Mouse (Mus musculus): Measurements from ENCODE around the gene Dppa2. TPM values are rescaled to one million over a fixed set of nuclear protein-coding genes. Genes with fewer than 3 reads are reported as not detected.

The Dppa2 gene
- not detected in 2 replicates for polyA plus RNA-seq (2015; fragmentation: Nextera tagmentation; extraction: Ambion mirVana)

GRCm38 (mm10) chr16:48303509-48303908 is at the start of gene Dppa2:
Dppa2 (plus strand) TSS chr16:48303908.
- Histone ChIP-seq H3K4me2 (no peak within 1 kb of the TSS), H3K4me1 (replicated peaks) (no peaks in the 10 kb centered on the region), H3K9ac (no peak within 1 kb of the TSS), H3K27me3 (no peaks in the 10 kb centered on the region), H3K9me3 (no peaks in the 10 kb centered on the region), H3K27ac (replicated peaks) (no peak within 1 kb of the TSS), H3K4me3 (no peak within 1 kb of the TSS), H3K36me3 (no peaks in the 10 kb centered on the region)
- no peak for ATAC-seq (ENCODE audit: low read depth)
- 78% methylated on average over 7 of the region's 7 CpGs for WGBS

DNA sequence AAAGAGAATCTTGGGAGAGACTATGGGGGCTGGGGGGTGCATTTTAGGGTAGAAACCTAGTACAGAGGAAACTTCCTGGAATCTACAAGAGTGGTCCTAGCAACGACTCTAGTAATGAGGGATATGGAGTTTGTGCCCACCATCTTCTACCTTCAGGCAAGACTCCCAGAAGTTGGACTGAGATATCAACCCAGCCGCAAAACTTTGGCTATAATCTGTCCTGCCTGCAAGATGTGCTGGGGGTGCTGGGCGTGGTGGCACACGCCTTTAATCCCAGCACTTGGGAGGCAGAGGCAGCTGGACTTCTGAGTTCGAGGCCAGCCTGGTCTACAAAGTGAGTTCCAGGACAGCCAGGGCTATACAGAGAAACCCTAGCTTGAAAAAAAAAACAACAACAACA is 49.1 kb upstream of the Dppa2 start:
- Histone ChIP-seq H3K4me1 (replicated peaks) (no peaks in the 10 kb centered on the region), H3K4me2 (no peak overlapping the region), H3K36me3 (no peaks in the 10 kb centered on the region), H3K9ac (no peak overlapping the region), H3K27ac (replicated peaks) (no peak overlapping the region), H3K27me3 (no peaks in the 10 kb centered on the region), H3K4me3 (no peak overlapping the region), H3K9me3 (no peaks in the 10 kb centered on the region)
- 89% methylated on average over 5 of the region's 5 CpGs for WGBS
- no peak for ATAC-seq (ENCODE audit: low read depth)

- H3K27ac ChIP-seq (replicated peaks): no peak overlapping the region
- no peak overlapping the region for H3K4me2 ChIP-seq
- H3K9me3 ChIP-seq: no peaks in the 10 kb centered on the region
- no peaks in the 10 kb centered on the region for H3K4me1 ChIP-seq (replicated peaks)
- H3K4me3 ChIP-seq: no peak overlapping the region
- no peaks in the 10 kb centered on the region for H3K27me3 ChIP-seq
- 91% methylated on average over 4 of the region's 4 CpGs for WGBS
- no peaks in the 10 kb centered on the region for H3K36me3 ChIP-seq
- no peak overlapping the region for H3K9ac ChIP-seq
- no peak for ATAC-seq (ENCODE audit: low read depth)
Measured at GRCm38 (mm10) chr16:48259519-48259918, 44.2 kb upstream of the Dppa2 start.

DNA sequence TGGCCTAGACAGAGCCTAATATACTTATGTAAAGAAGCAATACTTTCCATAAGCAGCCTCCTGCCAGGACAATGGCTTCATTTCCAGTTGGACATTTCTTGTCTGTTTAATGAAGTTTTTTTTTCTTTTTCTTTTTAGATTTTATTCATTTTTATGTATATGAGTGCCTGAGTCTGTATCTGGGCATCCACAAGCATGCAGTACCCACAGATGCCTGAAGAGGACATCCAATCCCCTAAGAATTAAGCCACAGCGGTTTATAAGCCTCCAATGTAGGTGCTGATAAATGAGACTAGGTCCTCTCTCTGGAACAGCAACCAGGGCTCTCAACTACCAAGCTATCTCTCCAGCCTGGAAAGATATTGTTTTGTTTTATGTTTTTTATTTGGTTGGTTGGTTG is 40.8 kb upstream of the Dppa2 start:
- H3K27me3 ChIP-seq: no peaks in the 10 kb centered on the region
- ATAC-seq (ENCODE audit: low read depth): no peak

GRCm38 (mm10) chr16:48265856-48266255 is 37.9 kb upstream of the Dppa2 start:
- H3K9ac ChIP-seq: no peak overlapping the region
- H3K27me3 ChIP-seq: no peaks in the 10 kb centered on the region
- no peak overlapping the region for H3K4me3 ChIP-seq
- no peaks in the 10 kb centered on the region for H3K36me3 ChIP-seq
- H3K4me1 ChIP-seq (replicated peaks): no peaks in the 10 kb centered on the region
- ATAC-seq (ENCODE audit: low read depth): no peak
- no peak overlapping the region for H3K27ac ChIP-seq (replicated peaks)
- WGBS: 88% methylated on average over 4 of the region's 4 CpGs
- no peak overlapping the region for H3K4me2 ChIP-seq
- no peaks in the 10 kb centered on the region for H3K9me3 ChIP-seq

More for the DNA sequence above, 40.8 kb upstream of the Dppa2 start:
- Histone ChIP-seq H3K36me3 (no peaks in the 10 kb centered on the region), H3K4me1 (replicated peaks) (no peaks in the 10 kb centered on the region), H3K4me3 (no peak overlapping the region), H3K27ac (replicated peaks) (no peak overlapping the region), H3K9me3 (no peaks in the 10 kb centered on the region), H3K4me2 (no peak overlapping the region), H3K9ac (no peak overlapping the region)
- WGBS: 77% methylated on average over 1 of the region's 1 CpGs

- Histone ChIP-seq H3K27ac (replicated peaks) (no peak overlapping the region), H3K9me3 (no peaks in the 10 kb centered on the region), H3K36me3 (no peaks in the 10 kb centered on the region), H3K27me3 (no peaks in the 10 kb centered on the region), H3K4me2 (no peak overlapping the region), H3K4me1 (replicated peaks) (no peaks in the 10 kb centered on the region), H3K4me3 (no peak overlapping the region), H3K9ac (no peak overlapping the region)
- ATAC-seq (ENCODE audit: low read depth): no peak
- WGBS: 85% methylated on average over 4 of the region's 4 CpGs
Measured at GRCm38 (mm10) chr16:48276940-48277339, 26.8 kb upstream of the Dppa2 start.

DNA sequence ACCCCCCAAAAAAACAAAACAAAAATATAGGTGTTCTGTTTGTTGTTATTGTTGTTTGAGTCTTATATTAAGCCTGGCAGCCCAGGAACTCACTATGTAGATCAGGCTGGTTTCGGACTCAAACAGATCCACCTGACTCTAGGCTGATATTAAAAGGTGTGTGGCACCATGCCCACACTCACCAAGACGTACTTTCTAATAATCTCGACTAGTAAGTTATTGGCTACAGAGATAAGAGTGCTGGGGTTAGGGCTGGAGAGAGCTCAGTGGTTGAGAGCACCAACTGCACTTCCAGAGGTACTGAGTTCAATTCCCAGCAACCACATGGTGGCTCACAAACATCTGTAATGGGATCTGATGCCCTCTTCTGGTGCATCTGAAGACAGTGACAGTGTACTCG is 22.8 kb upstream of the Dppa2 start:
- 95% methylated on average over 4 of the region's 4 CpGs for WGBS
- no peaks in the 10 kb centered on the region for H3K9me3 ChIP-seq
- no peaks in the 10 kb centered on the region for H3K4me1 ChIP-seq (replicated peaks)
- ATAC-seq (ENCODE audit: low read depth): no peak
- H3K36me3 ChIP-seq: no peaks in the 10 kb centered on the region
- no peak overlapping the region for H3K27ac ChIP-seq (replicated peaks)
- H3K9ac ChIP-seq: no peak overlapping the region
- no peak overlapping the region for H3K4me2 ChIP-seq
- no peak overlapping the region for H3K4me3 ChIP-seq
- no peaks in the 10 kb centered on the region for H3K27me3 ChIP-seq

- Histone ChIP-seq H3K4me1 (replicated peaks) (no peaks in the 10 kb centered on the region), H3K9me3 (no peaks in the 10 kb centered on the region), H3K27me3 (no peaks in the 10 kb centered on the region), H3K36me3 (no peaks in the 10 kb centered on the region), H3K4me3 (no peak overlapping the region), H3K4me2 (no peak overlapping the region), H3K27ac (replicated peaks) (no peak overlapping the region), H3K9ac (no peak overlapping the region)
- 64% methylated on average over 1 of the region's 1 CpGs for WGBS
- no peak for ATAC-seq (ENCODE audit: low read depth)
Measured at GRCm38 (mm10) chr16:48282801-48283200, 20.9 kb upstream of the Dppa2 start.

- Histone ChIP-seq H3K9me3 (no peaks in the 10 kb centered on the region), H3K27me3 (no peaks in the 10 kb centered on the region), H3K9ac (no peak within 1 kb of the TSS), H3K36me3 (no peaks in the 10 kb centered on the region), H3K4me3 (no peak within 1 kb of the TSS), H3K4me1 (replicated peaks) (no peaks in the 10 kb centered on the region), H3K4me2 (no peak within 1 kb of the TSS), H3K27ac (replicated peaks) (no peak within 1 kb of the TSS)
- 80% methylated on average over 4 of the region's 4 CpGs for WGBS
- ATAC-seq (ENCODE audit: low read depth): no peak
Measured at GRCm38 (mm10) chr16:48283517-48283916, 20.2 kb upstream of the Dppa2 start, which contains the start of gene Dppa4. Dppa4 (plus strand) TSS chr16:48283733.

DNA sequence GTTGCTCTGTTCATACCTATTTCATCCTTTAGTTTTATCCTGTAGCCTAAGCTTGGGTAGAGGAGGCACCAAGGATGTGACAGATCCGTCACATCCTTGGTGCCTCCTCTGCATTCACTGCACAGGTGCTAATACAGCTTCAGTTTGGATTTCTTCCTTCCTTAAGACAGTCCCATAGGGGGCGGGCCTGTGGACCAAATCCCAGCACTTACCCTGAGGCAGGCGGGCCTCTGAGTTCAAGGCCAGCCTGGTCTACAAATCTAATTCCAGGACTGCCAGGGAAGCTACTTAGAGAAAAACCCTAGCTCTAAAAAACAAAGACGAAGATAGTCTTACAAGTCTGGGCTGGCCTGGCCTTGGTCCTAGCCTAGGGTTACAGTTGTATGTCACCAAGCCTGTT is 18.2 kb upstream of the Dppa2 start:
- H3K4me2 ChIP-seq: no peak overlapping the region
- H3K4me3 ChIP-seq: no peak overlapping the region
- no peak for ATAC-seq (ENCODE audit: low read depth)
- H3K4me1 ChIP-seq (replicated peaks): no peaks in the 10 kb centered on the region
- H3K36me3 ChIP-seq: no peaks in the 10 kb centered on the region
- no peak overlapping the region for H3K9ac ChIP-seq
- 93% methylated on average over 4 of the region's 4 CpGs for WGBS
- no peaks in the 10 kb centered on the region for H3K9me3 ChIP-seq
- no peak overlapping the region for H3K27ac ChIP-seq (replicated peaks)
- no peaks in the 10 kb centered on the region for H3K27me3 ChIP-seq

DNA sequence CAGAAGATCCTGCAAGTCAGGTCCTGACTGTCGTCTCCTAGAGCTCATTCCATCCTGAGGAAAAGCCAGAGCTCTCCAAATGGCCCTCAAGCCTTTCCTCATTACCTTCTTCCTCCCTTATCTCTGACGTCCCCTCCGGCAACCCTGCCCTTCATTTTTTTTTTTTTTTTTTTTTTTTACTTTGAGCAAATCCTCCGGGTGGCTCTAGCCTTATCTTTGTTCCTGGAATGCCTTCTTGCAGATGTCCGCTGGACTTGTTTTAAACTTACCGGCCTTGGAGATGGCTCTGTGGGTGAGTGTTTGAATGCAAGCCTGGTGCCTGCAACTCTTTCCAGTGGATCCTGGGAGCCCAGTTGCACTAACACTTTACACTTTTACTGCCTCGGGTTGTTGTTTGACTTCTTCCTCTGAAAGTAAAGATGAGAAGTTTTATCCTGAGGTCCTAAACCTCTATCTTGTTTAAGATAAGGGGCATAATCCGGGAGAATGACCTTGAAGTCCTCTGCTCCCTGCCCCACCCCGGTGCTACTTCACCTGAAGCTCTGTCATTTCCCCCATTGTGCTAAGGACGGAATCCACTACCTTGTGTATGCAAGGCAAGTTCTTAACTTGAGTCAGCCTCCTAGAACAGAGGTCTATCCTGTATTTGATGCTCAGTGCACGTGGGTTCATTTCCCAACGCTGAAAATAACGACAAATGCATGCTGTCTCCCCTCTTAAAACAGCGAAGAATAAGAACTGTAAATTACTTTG is 6.1 kb upstream of the Dppa2 start:
- H3K27ac ChIP-seq (replicated peaks): no peak overlapping the region
- H3K4me3 ChIP-seq: no peak overlapping the region
- H3K36me3 ChIP-seq: no peaks in the 10 kb centered on the region
- H3K27me3 ChIP-seq: no peaks in the 10 kb centered on the region
- no peaks in the 10 kb centered on the region for H3K4me1 ChIP-seq (replicated peaks)
- WGBS: 84% methylated on average over 13 of the region's 14 CpGs
- H3K9me3 ChIP-seq: no peaks in the 10 kb centered on the region
- no peak overlapping the region for H3K9ac ChIP-seq
- ATAC-seq (ENCODE audit: low read depth): no peak
- H3K4me2 ChIP-seq: no peak overlapping the region

GRCm38 (mm10) chr16:48299884-48300283 is 3.8 kb upstream of the Dppa2 start:
- ATAC-seq (ENCODE audit: low read depth): no peak
- H3K9me3 ChIP-seq: no peaks in the 10 kb centered on the region
- no peaks in the 10 kb centered on the region for H3K27me3 ChIP-seq
- no peaks in the 10 kb centered on the region for H3K36me3 ChIP-seq
- H3K4me3 ChIP-seq: no peak overlapping the region
- H3K4me2 ChIP-seq: no peak overlapping the region
- H3K9ac ChIP-seq: no peak overlapping the region
- no peak overlapping the region for H3K27ac ChIP-seq (replicated peaks)
- WGBS: 81% methylated on average over 3 of the region's 3 CpGs
- H3K4me1 ChIP-seq (replicated peaks): no peaks in the 10 kb centered on the region

- Histone ChIP-seq H3K4me3 (no peak overlapping the region), H3K9me3 (no peaks in the 10 kb centered on the region), H3K27ac (replicated peaks) (no peak overlapping the region), H3K36me3 (no peaks in the 10 kb centered on the region), H3K4me1 (replicated peaks) (no peaks in the 10 kb centered on the region), H3K27me3 (no peaks in the 10 kb centered on the region), H3K9ac (no peak overlapping the region), H3K4me2 (no peak overlapping the region)
- ATAC-seq (ENCODE audit: low read depth): no peak
- 89% methylated on average over 3 of the region's 3 CpGs for WGBS
Measured at GRCm38 (mm10) chr16:48303983-48304382, 275 bp downstream of the Dppa2 start.
